Mouse (Mus musculus) A20 (cell line): ENCODE measurements around the gene Zic1.

Experiments
- DNase-seq: peaks from one replicate; pipeline ENCODE4 v3.0.0-alpha.2; 2011; ENCODE audit warnings: low read depth, low spot score

Gene Zic1

GRCm38 (mm10) chr9:91365664-91366063, at the start of gene Zic1:
Gene Zic1, minus strand, starts transcription at chr9:91365810.
- no peak for DNase-seq

DNA sequence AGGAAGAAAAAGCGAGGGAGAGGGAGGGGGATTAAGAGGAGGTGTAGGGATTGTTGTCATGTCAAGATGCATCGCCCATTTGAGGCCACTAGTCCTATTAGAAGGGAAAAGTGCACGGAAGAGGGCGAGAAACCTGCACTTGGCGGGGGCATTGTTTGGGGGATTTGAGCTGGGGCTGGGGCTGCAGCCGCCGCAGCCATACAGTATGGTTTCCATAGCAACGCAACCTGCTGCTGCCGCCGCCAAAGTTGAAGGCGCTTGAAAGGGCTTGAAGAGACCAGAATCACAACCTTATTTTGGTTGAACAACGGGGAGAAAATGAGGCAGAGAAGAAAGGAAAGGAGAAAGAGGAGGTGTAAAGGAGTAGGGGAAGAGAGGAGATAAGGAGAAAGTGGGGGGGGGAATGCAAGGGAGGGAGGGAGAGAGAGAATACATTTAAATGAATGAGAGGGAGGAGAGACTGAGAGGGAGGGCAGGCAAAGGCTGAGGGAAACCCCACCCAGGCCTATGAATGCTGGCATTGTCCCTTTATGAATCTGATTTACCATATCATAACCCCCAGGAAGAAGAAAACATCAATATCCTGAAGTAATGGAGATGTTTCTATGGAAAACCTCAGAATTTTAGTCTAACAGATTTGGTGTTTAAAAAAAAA, 48.5 kb upstream of the Zic1 start:
- no peak for DNase-seq

DNA sequence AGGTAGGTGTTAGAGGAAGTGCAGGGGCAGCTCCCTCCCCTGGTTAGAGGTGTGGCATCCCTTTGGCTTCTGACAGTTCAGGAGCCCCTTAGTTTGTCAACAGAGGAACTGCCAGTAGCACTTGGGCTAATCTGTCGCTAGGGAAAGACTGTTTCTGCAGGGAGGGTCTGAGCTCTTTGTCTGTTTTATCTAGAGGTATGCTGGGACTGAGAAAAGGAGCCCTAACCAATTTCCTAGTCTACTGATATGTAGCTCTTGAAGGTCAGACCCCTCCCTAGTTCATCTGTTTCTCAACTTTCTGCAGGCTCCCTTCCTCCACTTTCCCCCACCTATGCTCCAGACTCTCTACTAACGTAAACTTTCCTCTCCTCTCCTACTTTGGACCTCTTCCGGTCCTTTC, 44.2 kb upstream of the Zic1 start:
- DNase-seq: no peak

DNA sequence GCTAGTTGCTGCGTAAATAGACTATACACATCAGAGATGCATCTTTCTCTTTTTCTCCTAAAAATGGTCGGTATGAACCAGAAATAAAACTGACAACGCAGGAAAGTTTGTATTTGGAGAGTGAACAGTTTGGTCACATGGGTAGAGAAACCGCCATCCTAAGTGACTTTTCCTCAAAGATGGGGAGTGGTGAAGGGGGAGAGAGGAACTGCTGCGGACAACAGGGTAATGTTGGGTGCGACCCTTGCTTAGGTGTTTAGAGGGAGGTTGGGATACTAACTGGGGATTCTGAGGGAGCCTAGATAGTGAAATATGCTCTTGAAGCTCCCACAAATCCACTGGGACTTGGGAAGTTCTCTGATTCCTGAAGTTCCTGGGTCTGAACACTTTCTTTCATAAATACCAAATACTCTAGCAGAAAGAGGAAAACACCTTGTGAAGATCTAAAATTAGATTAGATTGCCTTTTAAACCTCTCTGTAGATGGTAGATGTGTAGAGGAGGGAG, 40.7 kb upstream of the Zic1 start:
- DNase-seq: no peak

DNA sequence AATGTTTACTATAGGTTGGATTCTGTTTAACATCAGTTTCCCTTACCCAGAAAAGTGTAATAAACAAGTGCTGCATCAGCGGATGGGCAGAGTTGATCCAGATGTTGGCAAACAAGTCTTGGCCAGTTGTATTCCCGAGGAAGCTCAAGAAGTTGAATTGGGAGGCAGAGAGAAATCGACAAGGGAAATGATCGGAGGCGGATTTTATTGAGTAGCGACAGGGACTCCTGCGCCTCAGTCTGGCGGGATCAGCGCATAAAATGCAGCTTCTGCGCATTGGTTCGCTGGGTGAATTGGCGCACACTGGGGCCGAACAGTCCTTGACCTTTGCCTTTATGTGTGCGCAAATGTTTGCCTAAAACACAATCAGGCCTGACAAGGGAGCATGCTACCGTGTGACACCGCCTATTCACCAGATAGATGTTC, 40.2 kb upstream of the Zic1 start:
- DNase-seq: no peak

DNA sequence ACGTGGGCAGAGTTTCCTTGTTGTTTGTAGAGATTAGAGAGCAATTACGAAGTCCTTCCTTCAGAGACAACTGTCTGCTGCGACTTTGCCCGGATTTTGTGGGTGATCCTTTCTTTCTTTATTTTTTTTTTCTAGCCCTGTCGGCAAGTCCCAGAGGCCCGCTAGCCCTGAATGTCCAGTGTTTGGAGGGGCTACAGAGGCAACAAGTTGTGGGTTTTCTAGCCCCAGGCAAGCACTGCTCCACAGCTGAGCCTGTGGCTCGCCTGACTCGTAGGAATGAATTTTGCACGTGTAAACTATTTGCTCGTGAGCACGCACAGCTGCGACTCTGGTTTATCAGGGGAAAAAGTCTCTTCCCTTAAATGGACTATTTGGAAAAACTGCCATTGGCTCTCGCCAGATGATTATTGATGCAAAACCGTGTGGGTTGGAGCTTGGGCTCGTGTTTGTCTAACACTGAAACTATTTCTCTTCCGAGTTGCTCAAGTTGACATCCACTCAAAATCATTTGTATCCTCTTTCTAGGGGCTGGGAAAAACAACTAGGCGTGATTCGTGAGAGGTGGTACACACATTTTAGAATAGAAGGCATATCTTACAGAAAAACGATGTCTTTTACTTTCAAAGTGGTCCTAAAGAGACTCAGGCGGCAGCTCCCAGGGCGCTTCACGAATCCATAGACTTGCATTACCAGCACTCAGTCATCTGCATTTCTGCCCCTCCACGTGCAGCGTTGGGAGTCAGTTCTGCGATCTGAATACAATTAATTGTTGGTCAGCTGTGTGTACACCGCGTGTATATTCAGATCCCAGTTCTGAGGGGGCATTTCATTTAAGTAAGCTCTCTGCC, 39.5 kb upstream of the Zic1 start:
- DNase-seq: no peak

DNA sequence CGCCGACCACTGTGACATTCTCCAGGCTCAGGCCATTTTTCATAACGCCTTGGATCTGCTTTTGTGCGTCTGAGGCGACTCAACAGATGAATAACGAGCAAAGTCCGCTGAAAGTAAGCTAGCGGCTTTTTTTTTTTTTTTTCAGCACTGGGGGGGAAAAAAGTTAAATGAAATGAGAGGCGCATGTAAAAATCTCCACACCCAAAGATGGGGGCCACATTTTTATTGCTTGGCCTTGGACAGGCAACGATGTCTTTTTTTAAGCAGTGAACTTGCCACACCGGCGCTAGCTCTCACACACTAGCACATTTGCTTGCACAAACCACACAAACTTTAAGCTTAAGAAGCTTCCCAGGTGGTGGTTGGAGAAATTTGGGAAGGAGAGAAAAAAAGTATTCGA, 38.6 kb upstream of the Zic1 start:
- no peak for DNase-seq

DNA sequence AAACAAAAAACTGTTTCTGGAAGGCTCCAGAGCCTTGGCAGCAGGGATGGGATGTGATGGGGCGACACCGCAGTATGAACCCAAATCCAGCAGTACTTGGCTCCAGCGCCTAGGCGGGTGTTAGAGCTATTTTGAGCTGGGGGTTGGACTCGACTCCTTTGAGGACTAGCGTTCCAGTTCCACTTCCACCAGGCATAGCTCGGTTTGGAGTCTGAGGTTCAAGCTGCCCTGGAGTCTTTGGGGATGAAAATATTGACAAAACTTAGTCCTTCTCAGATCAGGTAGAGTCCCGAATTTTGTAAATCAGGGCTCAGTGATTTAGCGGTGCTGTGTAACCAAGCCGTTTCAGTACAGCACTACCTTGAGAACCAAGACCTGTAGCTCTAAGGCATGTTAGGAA, 35.9 kb upstream of the Zic1 start:
- DNase-seq: no peak

DNA sequence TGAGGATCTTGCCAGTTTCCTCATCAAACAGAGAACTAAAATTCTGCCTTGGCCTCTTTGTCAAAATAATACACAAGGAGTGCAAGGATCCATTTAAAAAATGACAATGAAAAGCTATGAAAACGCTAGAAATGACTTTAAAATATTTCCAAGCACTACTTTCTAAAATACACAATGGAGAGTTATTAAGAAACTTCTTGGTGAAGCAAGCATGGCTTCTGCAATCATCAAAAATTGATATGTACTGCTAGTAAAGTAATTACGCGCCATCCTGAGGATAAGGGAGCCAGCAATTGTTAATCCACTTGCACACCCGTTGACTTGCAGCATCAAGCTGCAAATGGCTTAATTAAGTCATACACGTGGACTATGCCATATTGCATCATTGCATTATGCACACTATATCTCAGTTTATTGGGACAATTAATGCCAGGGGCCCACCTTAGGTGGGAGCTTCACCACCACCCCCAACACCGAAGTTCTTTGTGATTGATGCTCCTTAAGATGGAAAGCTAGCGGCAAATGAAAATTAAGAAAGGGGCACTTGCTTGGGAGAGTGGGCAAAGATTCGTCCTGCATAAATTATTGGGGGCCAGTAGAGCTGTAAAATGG, 35.0 kb upstream of the Zic1 start:
- no peak for DNase-seq

DNA sequence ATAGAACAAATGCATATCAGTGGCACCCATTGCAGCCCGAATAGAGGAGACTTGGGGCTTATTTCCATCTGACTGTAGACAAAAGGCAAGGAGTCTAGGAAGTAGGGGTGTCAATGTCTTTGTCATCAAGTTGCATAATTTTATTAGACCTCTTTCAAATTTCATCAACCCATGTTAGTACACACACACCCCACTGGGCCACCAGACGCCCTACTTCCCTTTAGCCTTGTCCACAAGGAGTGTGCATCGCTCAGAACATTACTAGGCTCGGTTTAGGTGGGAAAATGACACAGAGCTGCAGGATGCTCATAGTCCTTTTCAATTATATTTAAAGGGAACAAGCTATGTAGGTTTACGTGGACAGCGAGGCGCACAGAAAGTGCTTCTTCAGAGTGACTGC, 34.4 kb upstream of the Zic1 start:
- DNase-seq: no peak

- no peak for DNase-seq
These were observed 29.6 kb upstream of the Zic1 start for GRCm38 (mm10) chr9:91395066-91395772.

GRCm38 (mm10) chr9:91394211-91394646, 28.6 kb upstream of the Zic1 start:
- no peak for DNase-seq

- no peak for DNase-seq
These were observed 27.9 kb upstream of the Zic1 start for GRCm38 (mm10) chr9:91393376-91394068.

GRCm38 (mm10) chr9:91388173-91388572, 22.6 kb upstream of the Zic1 start:
- DNase-seq: no peak

DNA sequence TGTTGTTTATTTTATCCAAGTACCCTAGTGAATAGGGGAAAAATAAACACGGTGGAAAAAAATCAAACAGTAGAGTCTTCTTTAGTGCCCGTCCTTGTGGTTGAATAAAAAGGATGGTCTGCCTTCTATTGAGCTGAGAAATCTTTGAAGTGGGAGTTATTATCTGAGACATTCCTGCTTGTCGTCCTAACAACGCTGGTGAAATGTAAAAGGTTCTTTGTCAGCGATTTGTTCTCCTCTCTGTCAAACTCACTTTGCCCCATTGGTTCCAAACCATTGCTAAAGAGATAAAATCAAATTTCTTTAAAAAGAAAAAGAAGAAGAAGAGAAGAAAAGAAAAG, 22.1 kb upstream of the Zic1 start:
- no peak for DNase-seq

DNA sequence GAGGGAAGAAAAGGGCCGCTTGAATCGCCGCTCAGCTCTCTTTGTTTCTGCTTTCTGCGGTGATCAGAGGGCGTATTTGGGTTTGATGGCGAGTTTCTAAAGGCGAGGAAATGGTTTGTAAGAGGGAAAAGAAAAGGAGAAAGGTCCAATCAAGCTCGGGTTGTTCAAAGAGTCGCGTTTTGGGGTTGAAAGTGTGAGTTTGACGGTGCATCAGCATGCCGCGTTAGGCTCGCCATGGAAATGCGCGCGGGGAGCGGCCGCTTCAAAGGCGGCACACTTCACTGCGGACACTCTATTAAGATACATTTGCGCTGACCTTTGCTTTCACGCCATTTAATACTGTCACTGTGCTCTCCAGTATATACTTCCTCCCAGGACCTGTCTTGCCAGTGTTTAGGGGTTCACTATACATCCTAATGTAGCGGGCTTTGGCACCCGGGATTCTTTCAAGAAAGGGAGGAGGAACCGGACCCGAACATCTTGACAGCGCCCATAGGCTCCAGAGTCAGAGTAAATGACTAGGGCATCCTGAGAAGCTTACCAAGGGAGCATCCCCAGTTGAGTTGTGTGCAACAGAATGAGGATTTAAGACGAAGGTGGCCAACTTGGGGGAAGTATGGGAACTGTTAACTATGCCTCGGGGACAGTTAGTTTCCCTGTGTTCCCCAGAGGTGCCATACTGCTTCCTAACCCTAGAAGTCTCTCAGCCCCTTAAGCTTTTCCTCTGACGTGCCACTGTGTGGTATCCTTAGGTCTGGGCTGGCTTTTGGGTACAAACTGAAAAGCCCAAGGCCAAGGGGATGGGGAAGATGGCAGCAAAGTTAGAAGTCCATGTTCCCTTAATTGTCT, 21.5 kb upstream of the Zic1 start:
- no peak for DNase-seq

GRCm38 (mm10) chr9:91386502-91386890, 20.9 kb upstream of the Zic1 start:
- DNase-seq: no peak

- DNase-seq: no peak
These were observed 20.2 kb upstream of the Zic1 start for GRCm38 (mm10) chr9:91385561-91386430.
